Mouse (Mus musculus): ENCODE results near the gene Me1. TPM values are rescaled to one million over a fixed set of nuclear protein-coding genes. Genes with fewer than 3 reads are reported as not detected.

Gene Me1
- polyA plus RNA-seq, 2 experiments, result 21.1 to 23.5 TPM

GRCm38 (mm10) chr9:86679843-86680417, 15.8 kb downstream of the Me1 start:
- Histone ChIP-seq H3K36me3 (ENCODE audit: control insufficient read depth, insufficient read depth, low read length) (peaks cover 8% of the 10 kb centered on the region; the same call in 1 of the 2 replicates), H3K27ac (replicated peaks; ENCODE audit: low read depth, low read length) (no peak overlapping the region), H3K9ac (ENCODE audit: low read depth, low read length, severe bottlenecking) (no peak overlapping the region), H3K4me1 (ENCODE audit: control insufficient read depth, insufficient read depth, low read length) (peaks cover 4% of the 10 kb centered on the region; the same call in 1 of the 2 replicates), H3K27me3 (ENCODE audit: control insufficient read depth, insufficient read depth, low read length) (no peaks in the 10 kb centered on the region), H3K4me3 (replicated peaks; ENCODE audit: low read length) (no peak overlapping the region), H3K4me2 (replicated peaks; ENCODE audit: low read depth, low read length, severe bottlenecking) (no peak overlapping the region), H3K9me3 (ENCODE audit: control insufficient read depth, low read length) (no peaks in the 10 kb centered on the region)
- no peak for DNase-seq (ENCODE audit: low spot score)
- WGBS, result 92% methylated on average over 11 of the region's 11 CpGs
- TF ChIP-seq POLR2A (IDR thresholded peaks at IDR 0.05; ENCODE audit: borderline replicate concordance, extremely low read depth, insufficient read depth, insufficient read length), result no peak
- no peak for ATAC-seq (ENCODE audit: low FRiP score, low read depth)

GRCm38 (mm10) chr9:86676246-86676645, 19.5 kb downstream of the Me1 start:
- DNase-seq (ENCODE audit: low spot score), result no peak
- H3K27me3 ChIP-seq (ENCODE audit: control insufficient read depth, insufficient read depth, low read length), result no peaks in the 10 kb centered on the region
- H3K4me2 ChIP-seq (replicated peaks; ENCODE audit: low read depth, low read length, severe bottlenecking), result no peak overlapping the region
- no peaks in the 10 kb centered on the region for H3K9me3 ChIP-seq (ENCODE audit: control insufficient read depth, low read length)
- no peak for TF ChIP-seq POLR2A (IDR thresholded peaks at IDR 0.05; ENCODE audit: borderline replicate concordance, extremely low read depth, insufficient read depth, insufficient read length)
- H3K27ac ChIP-seq (replicated peaks; ENCODE audit: low read depth, low read length), result no peak overlapping the region
- H3K36me3 ChIP-seq (ENCODE audit: control insufficient read depth, insufficient read depth, low read length), result peaks cover 8% of the 10 kb centered on the region; the same call in 1 of the 2 replicates
- 89% methylated on average over 3 of the region's 3 CpGs for WGBS
- H3K4me3 ChIP-seq (replicated peaks; ENCODE audit: low read length), result no peak overlapping the region
- H3K9ac ChIP-seq (ENCODE audit: low read depth, low read length, severe bottlenecking), result no peak overlapping the region
- peaks cover 9% of the 10 kb centered on the region for H3K4me1 ChIP-seq (ENCODE audit: control insufficient read depth, insufficient read depth, low read length)
- no peak for ATAC-seq (ENCODE audit: low FRiP score, low read depth)

GRCm38 (mm10) chr9:86675426-86675825, 20.3 kb downstream of the Me1 start:
- Histone ChIP-seq H3K27ac (replicated peaks; ENCODE audit: low read depth, low read length) (no peak overlapping the region), H3K9me3 (ENCODE audit: control insufficient read depth, low read length) (no peaks in the 10 kb centered on the region), H3K4me2 (replicated peaks; ENCODE audit: low read depth, low read length, severe bottlenecking) (no peak overlapping the region), H3K4me3 (replicated peaks; ENCODE audit: low read length) (no peak overlapping the region), H3K27me3 (ENCODE audit: control insufficient read depth, insufficient read depth, low read length) (no peaks in the 10 kb centered on the region), H3K36me3 (ENCODE audit: control insufficient read depth, insufficient read depth, low read length) (peaks cover 8% of the 10 kb centered on the region; the same call in 1 of the 2 replicates), H3K9ac (ENCODE audit: low read depth, low read length, severe bottlenecking) (no peak overlapping the region), H3K4me1 (ENCODE audit: control insufficient read depth, insufficient read depth, low read length) (peaks cover 9% of the 10 kb centered on the region)
- DNase-seq (ENCODE audit: low spot score), result no peak
- ATAC-seq (ENCODE audit: low FRiP score, low read depth), result no peak
- 72% methylated on average over 2 of the region's 2 CpGs for WGBS
- TF ChIP-seq POLR2A (IDR thresholded peaks at IDR 0.05; ENCODE audit: borderline replicate concordance, extremely low read depth, insufficient read depth, insufficient read length), result no peak

- Histone ChIP-seq H3K9me3 (ENCODE audit: control insufficient read depth, low read length) (no peaks in the 10 kb centered on the region), H3K27ac (replicated peaks; ENCODE audit: low read depth, low read length) (0 out of 2 replicates have a peak overlapping the region, but pooled peaks have one; percentile 21), H3K4me1 (ENCODE audit: control insufficient read depth, insufficient read depth, low read length) (peaks cover 9% of the 10 kb centered on the region), H3K27me3 (ENCODE audit: control insufficient read depth, insufficient read depth, low read length) (no peaks in the 10 kb centered on the region), H3K4me2 (replicated peaks; ENCODE audit: low read depth, low read length, severe bottlenecking) (no peak overlapping the region), H3K36me3 (ENCODE audit: control insufficient read depth, insufficient read depth, low read length) (peaks cover 6% of the 10 kb centered on the region; the same call in 1 of the 2 replicates), H3K4me3 (replicated peaks; ENCODE audit: low read length) (no peak overlapping the region), H3K9ac (ENCODE audit: low read depth, low read length, severe bottlenecking) (no peak overlapping the region)
- 36% methylated on average over 5 of the region's 5 CpGs for WGBS
- ATAC-seq (ENCODE audit: low FRiP score, low read depth) (peak; percentile 23; the same call in 1 of the 2 replicates), DNase-seq (ENCODE audit: low spot score) (peak; percentile 50)
- TF ChIP-seq POLR2A (IDR thresholded peaks at IDR 0.05; ENCODE audit: borderline replicate concordance, extremely low read depth, insufficient read depth, insufficient read length), result no peak
Measured at GRCm38 (mm10) chr9:86672907-86673472, 22.8 kb downstream of the Me1 start.

- H3K4me1 ChIP-seq (ENCODE audit: control insufficient read depth, insufficient read depth, low read length), result peaks cover 9% of the 10 kb centered on the region
Measured at GRCm38 (mm10) chr9:86668590-86669252, 27.0 kb downstream of the Me1 start.

More at GRCm38 (mm10) chr9:86668590-86669252, 27.0 kb downstream of the Me1 start:
- no peaks in the 10 kb centered on the region for H3K36me3 ChIP-seq (ENCODE audit: control insufficient read depth, insufficient read depth, low read length)
- no peak overlapping the region for H3K27ac ChIP-seq (replicated peaks; ENCODE audit: low read depth, low read length)
- DNase-seq (ENCODE audit: low spot score) (no peak), ATAC-seq (ENCODE audit: low FRiP score, low read depth) (no peak)
- no peak overlapping the region for H3K4me2 ChIP-seq (replicated peaks; ENCODE audit: low read depth, low read length, severe bottlenecking)
- H3K9ac ChIP-seq (ENCODE audit: low read depth, low read length, severe bottlenecking), result no peak overlapping the region
- no peak for TF ChIP-seq POLR2A (IDR thresholded peaks at IDR 0.05; ENCODE audit: borderline replicate concordance, extremely low read depth, insufficient read depth, insufficient read length)
- no peaks in the 10 kb centered on the region for H3K27me3 ChIP-seq (ENCODE audit: control insufficient read depth, insufficient read depth, low read length)
- WGBS, result 59% methylated on average over 8 of the region's 8 CpGs
- no peaks in the 10 kb centered on the region for H3K9me3 ChIP-seq (ENCODE audit: control insufficient read depth, low read length)
- no peak overlapping the region for H3K4me3 ChIP-seq (replicated peaks; ENCODE audit: low read length)

All from limb, embryonic 14.5 days (tissue).